Mouse (Mus musculus) embryonic stem cell, embryonic (primary cell): ENCODE data around the gene Cpne4.

Source experiments
- CTCF ChIA-PET, 4 experiments: fragments of 300-600 bp in 2 of 4; fragments of 350-600 bp in 2 of 4; sonication (Branson Sonifier 250); formaldehyde crosslinking; loops; one replicate each; lab custom pipeline; 2022; ENCODE audit warnings: inconsistent platforms in 2 of 4; lab: Charles Lee
- POLR2A ChIA-PET, 4 experiments: fragments of 300-600 bp in 2 of 4; fragments of 350-600 bp in 2 of 4; sonication (Branson Sonifier 250); formaldehyde crosslinking; loops; one replicate each; lab custom pipeline; 2022; ENCODE audit warnings: antibody characterized with exemption in 4 of 4, inconsistent platforms in 1 of 4; lab: Charles Lee

Gene Cpne4

DNA sequence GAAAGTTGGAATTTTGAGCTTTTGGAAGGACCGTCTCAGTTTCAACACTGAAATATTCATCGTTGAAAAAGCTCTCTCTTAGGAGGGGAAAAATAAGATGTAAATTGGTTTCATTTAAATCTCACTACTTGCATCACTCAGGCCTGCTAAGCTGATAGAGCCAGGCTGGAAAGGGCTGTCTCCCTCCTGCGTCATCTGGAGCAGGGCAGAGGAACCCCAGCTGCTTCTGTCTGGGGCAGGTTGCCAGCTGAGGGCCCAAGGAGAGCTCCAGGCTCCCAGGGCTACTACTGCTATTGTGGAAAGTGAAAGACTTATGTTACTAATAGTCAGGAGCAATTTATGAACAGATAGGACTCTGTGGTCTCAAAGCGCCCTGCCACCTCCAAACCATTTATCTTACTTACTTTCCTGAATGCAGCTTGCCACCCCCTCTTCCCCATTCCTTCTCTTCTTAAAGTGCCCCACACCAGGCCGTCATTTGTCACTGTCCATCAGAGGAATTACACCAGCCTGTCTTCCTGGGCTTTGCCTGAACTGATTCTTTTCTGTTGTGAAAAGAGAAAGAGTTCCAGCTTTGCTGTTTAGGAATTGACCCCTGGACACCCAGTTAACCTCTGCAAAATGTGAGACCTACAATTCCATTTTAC, 99.4 kb downstream of the Cpne4 start:
- ChIA-PET POLR2A (interaction anchor here in 3 of 4 experiments (0.6 to 0.9 kb wide), 3 partner anchors 10 to 236 kb away, joined by 3 to 4 read pairs (median 3); no protein-coding TSS in a partner anchor), CTCF (interaction anchor here in 2 of 4 experiments (0.6 kb wide), 2 partner anchors 16 to 367 kb away, joined by 3 to 8 read pairs; no protein-coding TSS in a partner anchor)

DNA sequence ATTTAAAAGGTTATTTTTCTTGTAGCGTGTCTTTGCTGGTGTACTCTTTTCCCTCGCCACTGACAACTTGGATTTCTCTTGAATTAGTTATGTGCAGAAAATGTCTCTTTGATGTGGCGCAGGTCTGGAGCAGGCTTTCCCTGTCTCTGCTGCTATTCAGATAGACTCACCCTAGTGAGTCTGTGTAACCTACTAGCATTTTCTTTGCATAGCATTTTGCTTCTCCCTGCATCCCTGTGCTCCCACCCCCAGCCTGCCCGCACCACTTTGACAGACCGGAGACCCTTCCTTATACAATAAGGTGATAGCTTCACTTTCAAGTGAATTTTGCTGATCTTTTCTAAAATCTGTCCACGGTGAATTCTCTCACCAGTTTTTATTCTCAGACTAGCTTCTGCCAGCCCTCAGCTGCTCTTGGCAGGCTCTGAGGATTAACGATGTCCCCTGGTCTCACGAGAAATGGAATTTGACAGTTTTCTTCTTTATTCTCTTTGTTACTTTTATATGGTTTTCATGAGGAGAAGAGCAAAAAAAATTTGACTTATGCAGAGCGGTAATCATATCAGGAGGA, 105.7 kb downstream of the Cpne4 start:
- ChIA-PET POLR2A (no interaction called here), CTCF (no interaction called here)

DNA sequence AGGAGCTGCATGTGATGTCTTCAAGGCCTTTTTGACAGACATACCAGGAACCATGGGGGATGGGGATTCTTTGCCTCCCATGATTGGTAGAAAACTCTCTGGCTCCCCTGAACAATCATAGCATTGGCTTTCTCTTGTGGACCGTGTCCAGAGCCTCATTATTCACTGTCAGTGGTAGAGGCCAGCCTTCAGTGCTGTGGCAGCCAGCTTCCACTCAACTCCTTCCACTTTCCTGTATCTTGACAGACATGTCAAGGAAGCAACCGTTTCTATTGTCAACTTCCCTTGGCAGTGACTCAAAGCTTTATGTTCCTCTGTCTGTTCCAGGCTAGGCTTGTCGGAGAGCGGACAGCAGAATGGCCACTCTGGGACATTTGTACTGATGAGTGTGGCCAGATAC, 112.7 kb downstream of the Cpne4 start:
- POLR2A ChIA-PET, result no interaction called here
- CTCF ChIA-PET, result no interaction called here

DNA sequence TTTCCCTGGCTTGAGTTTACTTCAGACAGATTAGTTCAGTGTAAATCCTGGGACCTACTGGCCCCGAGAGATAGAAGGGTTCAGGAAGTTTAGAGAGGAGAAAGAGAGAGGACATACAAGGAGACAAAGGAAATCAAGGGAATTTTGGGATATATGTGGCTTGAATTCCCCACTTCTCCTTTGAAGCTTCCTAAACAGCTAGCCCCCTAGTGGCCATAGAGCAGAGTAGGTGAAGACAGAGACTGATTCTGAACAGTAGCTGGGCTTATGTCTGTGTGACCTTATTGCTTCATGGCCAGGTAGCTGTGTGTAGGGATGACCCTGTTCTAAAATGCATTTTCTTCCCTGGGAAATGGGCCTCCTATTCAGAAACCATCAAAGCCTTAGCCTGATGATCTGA, 129.6 kb downstream of the Cpne4 start:
- ChIA-PET CTCF (interaction anchor here in 2 of 4 experiments (0.5 to 2.5 kb wide), 14 partner anchors 11 to 1073 kb away, joined by 3 to 8 read pairs (median 3); no protein-coding TSS in a partner anchor), POLR2A (no interaction called here)

DNA sequence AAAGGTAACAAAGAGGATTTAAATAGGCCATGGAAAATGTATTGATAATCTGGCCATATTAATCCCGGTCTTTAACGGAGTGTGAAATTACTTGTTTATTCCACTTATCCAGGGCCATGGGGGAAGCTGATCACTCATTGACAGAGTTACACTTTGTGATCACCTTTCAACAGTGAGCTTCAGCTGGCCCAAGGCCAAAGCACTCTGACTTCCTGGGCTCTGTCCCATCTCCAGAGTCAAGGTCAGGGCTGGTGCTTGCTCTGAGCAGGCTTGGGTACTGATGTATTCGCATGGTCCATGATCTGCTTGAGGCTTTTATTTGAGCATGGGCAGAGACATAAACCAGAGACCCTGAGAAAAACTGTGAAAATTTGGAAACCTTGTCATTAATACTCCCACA, 131.5 kb downstream of the Cpne4 start:
- POLR2A ChIA-PET, result no interaction called here
- CTCF ChIA-PET, result interaction anchor here in 2 of 4 experiments (0.6 to 2.5 kb wide), 2 partner anchors 109 to 374 kb away, joined by 3 to 7 read pairs; no protein-coding TSS in a partner anchor

DNA sequence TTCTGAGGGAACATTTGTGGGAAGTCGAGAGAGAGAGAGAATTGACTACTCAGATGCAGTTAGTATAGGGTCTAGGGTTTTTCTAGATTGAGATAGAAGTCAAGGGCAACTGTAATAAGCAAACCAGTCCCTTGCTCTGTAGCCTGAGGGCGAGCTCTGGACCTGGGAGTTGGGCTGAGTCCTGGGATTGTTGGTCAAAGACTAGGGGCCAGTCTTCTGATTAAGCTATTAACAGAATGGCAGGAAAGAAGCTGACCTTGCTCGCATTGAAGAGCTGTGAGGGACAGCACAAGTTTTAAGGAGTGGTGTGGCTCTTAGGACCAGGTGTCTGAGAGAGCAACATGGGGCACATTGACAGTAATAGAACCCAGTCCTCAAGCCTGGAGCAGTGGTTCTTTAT, 140.0 kb downstream of the Cpne4 start:
- CTCF ChIA-PET, result interaction anchor here in 1 of 4 experiments (1.5 kb wide), 1 partner anchor 10 kb away, joined by 6 read pairs; no protein-coding TSS in a partner anchor
- POLR2A ChIA-PET, result no interaction called here

DNA sequence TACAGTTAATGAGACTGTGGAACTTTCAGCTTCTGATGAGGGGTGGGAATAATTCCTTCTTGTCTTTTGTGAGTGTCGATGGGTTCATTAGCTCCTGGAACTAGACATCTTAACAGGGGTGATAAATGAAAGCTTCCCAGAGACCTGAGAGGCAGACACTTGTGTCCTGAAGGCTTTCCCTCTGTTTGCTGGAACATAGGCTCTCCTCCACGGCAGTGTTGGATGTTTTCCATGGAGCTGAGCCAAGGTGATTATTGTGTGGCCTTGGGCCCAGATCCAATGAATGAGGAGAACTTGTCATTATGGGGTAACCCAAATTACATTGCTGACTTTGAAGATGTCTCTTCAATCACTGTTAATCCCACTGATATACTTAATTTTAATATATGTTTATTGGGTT, 146.1 kb downstream of the Cpne4 start:
- POLR2A ChIA-PET, result no interaction called here
- CTCF ChIA-PET, result no interaction called here

DNA sequence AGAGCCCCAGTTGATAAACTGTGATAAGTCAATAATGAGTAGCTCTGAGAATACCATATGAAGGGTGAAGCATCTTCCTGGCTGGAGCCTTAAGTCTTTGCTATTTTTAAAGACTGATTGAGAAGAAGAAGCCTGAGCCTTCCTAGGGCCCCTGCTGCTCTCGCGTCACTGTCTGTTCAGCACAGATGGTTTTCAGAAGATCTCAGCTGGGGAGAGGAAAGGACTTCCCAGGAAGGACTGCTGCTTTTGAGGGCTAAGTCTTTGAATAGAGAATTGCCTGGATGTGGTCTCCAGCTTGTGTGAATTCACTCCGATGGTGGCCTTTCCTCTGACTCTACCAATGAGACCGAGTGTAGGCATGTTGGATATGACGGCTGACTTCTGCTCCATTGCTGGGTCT, 163.7 kb downstream of the Cpne4 start:
- ChIA-PET CTCF (interaction anchor here in 1 of 4 experiments (1.1 kb wide), 1 partner anchor 246 kb away, joined by 4 read pairs; no protein-coding TSS in a partner anchor), POLR2A (no interaction called here)

DNA sequence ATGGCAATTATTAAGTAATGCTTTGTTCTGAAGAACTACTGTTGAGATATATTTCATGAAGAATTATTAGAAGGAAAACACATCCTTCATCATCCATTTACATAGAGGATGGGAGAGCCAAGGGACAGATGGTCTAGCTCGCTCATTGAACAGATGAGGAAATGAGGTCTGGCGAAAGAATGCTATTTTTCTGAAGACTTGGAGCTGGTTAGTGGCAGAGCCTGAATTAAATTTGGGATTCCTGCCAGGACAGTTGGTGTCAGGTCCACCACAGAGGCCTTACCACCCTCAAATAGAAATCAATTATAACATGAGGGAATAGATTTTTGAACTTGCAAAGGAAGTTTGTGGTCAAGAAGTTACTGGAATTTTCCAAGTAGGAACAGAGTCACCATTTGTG, 178.2 kb downstream of the Cpne4 start:
- ChIA-PET POLR2A (no interaction called here), CTCF (no interaction called here)

DNA sequence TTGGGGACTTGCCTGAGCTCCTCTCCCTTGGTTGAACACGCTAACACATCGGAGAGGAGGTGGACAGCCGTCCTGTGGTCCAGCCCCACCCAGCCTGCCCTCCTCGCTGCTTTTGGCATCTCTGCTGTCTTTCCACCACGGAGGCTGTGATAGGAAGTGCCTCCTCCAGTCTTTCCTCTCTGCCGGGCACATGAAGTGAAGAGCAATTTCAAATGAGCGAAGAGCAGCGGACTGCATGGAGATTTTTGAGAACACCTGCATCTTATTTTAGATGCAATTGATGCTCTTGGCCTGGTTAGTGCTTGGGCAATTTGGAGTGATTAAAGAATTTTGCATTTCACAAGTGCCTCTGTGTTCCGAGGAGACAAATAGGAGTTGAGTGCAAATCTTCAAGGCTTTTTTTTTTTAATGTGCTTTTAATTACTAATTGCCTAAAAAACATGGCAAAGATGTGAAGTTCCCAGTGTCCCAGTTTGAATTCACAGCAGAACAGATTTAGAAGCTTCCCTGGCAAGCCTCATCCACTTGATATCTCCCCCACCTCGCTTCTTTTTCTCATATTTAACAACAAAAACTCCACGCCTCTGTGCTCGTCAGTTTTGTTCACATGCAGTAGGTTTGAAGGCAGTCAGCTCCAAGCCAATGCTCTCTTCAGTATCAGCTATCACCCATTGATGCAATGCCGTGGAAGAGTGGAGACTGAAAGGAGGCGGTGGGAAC, 195.7 kb downstream of the Cpne4 start:
- ChIA-PET CTCF (no interaction called here), POLR2A (interaction anchor here in 1 of 4 experiments (0.8 kb wide), 1 partner anchor 73 kb away, joined by 3 read pairs; no protein-coding TSS in a partner anchor)

DNA sequence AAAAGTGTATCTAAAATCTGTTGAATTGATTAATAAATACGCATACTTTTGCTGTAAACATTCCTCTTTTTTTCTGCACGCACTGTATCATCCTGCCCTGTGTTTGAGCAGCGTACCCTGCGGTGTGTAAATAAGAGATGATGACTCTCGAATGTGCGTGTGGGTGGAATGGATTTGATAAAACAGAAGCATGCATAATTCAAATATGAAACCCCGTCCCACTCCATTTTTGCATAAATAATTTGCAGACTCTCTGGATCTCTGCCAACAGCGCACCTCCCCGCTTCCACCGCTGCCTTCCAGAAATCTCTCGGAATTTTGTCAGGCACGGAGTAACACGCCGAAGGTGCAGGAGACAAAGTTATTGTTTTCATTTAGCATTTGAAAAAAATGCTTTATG, 208.4 kb downstream of the Cpne4 start:
- ChIA-PET CTCF (no interaction called here), POLR2A (no interaction called here)

DNA sequence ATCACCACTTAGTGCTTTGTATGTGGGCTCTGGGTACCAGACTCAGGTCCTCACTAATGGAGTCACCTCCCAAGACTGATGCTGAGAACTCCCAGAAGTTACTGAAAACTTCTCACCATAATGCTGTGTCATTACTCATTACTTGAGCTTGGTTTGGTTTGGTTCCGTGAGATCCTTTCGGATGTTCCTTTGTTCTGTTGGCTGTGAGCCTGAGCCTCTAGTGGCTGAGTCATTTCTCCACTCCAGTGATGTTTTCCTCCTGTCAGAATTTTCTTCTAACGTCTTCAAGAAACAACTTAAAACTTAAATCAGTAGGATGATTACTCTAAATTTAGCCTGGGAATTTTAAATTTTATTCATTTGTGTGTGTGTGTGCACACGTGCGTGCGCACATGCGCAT, 212.9 kb downstream of the Cpne4 start:
- ChIA-PET CTCF (no interaction called here), POLR2A (no interaction called here)

DNA sequence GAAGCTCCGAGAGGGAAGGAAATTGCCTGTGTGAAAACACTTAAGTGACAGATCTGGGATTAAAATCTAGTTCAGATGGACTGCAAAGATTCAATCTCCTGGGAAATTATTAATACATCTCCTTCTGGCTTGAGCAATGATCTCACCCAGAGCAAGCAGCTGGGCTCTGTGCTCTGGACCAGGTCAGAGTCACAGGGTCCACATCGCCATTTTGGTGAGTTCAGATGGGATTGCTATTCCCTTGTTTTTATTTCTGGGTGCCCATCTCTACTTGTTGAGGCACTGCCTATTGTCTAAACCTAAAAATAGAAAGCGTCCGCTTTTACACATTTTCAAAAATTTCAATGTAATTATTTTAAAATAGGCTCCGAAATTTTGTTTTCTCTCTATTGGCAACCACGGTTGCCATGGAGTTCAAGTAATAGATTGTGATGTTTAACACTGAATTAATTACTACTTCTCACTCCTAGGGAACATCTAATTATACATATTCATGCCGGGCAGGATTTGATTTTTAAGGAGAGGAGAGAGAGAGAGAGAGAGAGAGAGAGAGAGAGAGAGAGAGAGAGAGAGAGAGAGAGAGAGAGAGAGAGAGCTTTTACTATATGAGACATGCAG, 229.2 kb downstream of the Cpne4 start:
- ChIA-PET POLR2A (no interaction called here), CTCF (no interaction called here)

DNA sequence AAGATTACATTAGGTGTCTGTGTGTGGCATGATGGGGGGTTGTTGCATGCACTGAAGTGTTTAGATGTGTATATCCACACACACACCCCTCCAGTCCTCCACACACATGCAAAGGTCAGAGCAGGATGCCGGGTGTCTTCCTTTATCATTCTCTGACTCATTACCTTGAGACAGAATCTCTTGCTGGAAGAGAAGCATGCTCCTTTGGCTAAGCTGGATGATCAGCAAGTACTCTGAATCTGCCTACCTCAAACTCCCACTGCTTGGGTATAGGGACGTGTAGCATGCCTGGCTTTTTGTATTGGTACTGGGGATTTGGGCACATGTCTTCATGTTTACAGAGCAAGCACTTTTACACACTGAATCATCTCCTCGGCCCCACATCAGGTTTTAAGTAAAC, 230.0 kb downstream of the Cpne4 start:
- ChIA-PET CTCF (no interaction called here), POLR2A (no interaction called here)

DNA sequence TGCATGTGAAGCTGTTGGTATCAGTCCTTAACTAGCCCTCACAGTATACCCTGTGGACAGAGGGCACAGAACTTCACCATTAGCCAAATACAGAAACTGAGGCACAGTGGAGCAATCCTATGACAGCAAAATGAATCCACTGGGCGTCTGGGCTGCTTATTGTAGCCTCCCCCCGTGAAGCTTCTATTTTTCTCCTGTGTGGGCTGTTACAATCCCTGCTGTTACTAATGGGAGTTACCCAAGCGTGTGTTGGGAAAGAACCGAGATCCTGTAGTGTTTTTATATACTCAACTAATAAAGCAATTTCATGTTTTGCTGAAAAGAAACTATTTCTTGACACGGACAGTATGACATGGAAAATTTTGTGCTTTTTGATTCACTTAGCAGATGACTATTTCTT, 230.7 kb downstream of the Cpne4 start:
- ChIA-PET CTCF (no interaction called here), POLR2A (no interaction called here)

DNA sequence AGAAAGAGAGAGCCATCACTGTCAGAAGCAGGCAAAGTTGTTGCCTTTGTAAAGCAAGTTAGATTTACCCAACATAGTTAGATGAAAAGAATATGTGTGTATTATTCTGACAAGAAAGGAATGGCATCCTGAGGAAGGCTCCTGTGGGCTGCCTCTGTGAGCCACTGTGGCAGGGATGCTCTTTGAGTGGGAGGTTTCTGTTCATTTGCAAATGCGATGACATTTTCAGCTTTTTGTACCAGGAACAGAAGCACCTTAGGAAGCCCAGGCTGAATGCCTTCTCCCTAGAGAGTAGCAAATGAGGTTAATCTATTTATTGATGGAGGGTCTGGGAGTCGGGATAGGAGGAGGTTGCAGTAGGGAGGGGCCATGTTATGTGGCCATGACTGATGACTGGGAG, 249.5 kb downstream of the Cpne4 start:
- ChIA-PET CTCF (no interaction called here), POLR2A (no interaction called here)

DNA sequence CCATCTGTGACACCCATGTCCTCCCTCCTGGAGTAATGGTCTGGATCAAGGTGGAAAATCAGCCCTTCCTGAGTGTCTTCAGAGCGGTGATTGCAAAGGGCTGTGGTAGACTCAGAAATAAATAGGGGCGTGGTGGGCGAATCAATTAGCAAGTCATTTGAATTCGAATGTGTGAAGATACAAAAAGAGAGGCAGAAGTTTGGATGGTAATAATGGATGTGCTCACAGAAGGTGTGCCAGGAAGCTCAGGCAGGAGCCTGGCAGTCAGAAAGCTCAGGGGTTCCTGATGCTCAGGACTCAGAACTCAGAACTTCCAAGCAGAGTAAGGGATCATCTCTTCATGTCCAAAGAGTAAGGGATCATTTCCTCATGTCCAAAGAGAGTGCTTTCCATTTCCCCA, 257.7 kb downstream of the Cpne4 start:
- POLR2A ChIA-PET, result no interaction called here

DNA sequence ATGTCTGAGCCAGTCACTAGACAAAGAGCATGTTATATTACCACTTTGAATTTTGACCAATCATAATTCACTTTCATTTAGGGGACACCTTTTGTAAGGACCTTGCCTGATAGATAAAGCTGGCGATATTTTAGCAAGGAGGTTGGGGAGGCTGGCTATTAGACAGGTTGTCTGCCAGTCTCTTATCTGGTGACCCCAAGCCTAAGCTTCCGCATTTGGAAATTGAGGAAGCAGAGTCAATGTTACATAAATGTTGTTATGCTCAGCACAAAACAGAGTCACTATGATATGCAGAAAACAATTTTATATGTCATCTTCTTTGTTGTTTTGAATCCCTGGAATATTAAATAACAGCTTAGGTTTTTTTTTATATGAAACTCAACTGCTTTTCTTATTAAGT, 267.6 kb downstream of the Cpne4 start:
- POLR2A ChIA-PET, result no interaction called here
- CTCF ChIA-PET, result no interaction called here

More for the DNA sequence above, 257.7 kb downstream of the Cpne4 start:
- CTCF ChIA-PET, result interaction anchor here in 1 of 4 experiments (1.0 kb wide), 1 partner anchor 812 kb away, joined by 3 read pairs; no protein-coding TSS in a partner anchor

DNA sequence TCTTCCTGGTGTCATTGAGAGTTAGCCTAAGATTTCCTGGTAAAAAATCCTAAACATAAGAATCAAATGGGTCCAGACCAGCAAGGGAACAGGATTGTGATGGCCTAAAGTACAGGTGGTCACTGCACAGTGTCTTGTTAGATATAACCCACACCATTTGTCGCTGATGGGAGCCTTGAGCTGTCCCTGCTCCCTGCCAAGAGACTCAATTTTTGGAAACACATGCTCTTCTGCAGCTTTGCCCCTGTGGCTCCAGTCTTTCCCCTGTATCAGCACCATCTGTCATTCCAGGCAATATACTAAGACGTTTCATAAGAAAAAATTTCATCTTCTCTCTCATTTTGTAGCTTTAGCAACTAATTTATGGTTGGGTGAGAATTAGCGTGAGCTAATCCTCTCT, 281.6 kb downstream of the Cpne4 start:
- CTCF ChIA-PET, result interaction anchor here in 1 of 4 experiments (1.0 kb wide), 1 partner anchor 254 kb away, joined by 3 read pairs; no protein-coding TSS in a partner anchor
- POLR2A ChIA-PET, result no interaction called here
